Mouse (Mus musculus) MEL (cell line): ENCODE measurements around the gene Prr5. TPM values are rescaled to one million over a fixed set of nuclear protein-coding genes. Genes with fewer than 3 reads are reported as not detected.

Experiments used
- DNase-seq: peaks from one replicate; pipeline ENCODE4 v3.0.0; 2011; ENCODE audit warnings: low read depth, low spot score
- H3K27ac ChIP-seq: 2 replicates; pipeline ENCODE4 v1.5.1; 2012; ENCODE audit warnings: low read depth, mild to moderate bottlenecking, control low read depth, low read length, moderate library complexity; ENCODE audit not compliant: control insufficient read depth
- H3K27me3 ChIP-seq, 2 experiments: fragments of 150-350 bp in 1 of 2; sonication (generic) in 1 of 2; 2 replicates each; pipeline ENCODE4 v1.6.1; 2012; ENCODE audit warnings: low read length in 2 of 2, mild to moderate bottlenecking in 2 of 2, improper control_type of control experiment in 1 of 2, moderate library complexity in 1 of 2; ENCODE audit not compliant: insufficient read depth in 2 of 2, control insufficient read depth in 1 of 2
- H3K36me3 ChIP-seq, 2 experiments: 2 replicates each; pipeline ENCODE4 v1.6.1; 2012 to 2014; ENCODE audit warnings: low read length in 2 of 2, improper control_type of control experiment in 1 of 2, inconsistent platforms in 1 of 2, mild to moderate bottlenecking in 1 of 2; ENCODE audit not compliant: insufficient read depth in 2 of 2, control insufficient read depth in 1 of 2
- H3K4me1 ChIP-seq, 2 experiments: fragments of 150-350 bp in 1 of 2; sonication (generic) in 1 of 2; 2 replicates each; pipeline ENCODE4 v1.6.1; 2012; ENCODE audit warnings: low read length in 2 of 2, improper control_type of control experiment in 1 of 2, mild to moderate bottlenecking in 1 of 2; ENCODE audit not compliant: insufficient read depth in 2 of 2, control insufficient read depth in 1 of 2
- H3K4me3 ChIP-seq, 2 experiments: fragments of 150-350 bp in 1 of 2; sonication (generic) in 1 of 2; 2 replicates each; pipeline ENCODE4 v1.5.1; 2012; ENCODE audit warnings: low read depth in 2 of 2, low read length in 2 of 2, mild to moderate bottlenecking in 2 of 2, moderate library complexity in 2 of 2, control low read depth in 1 of 2, improper control_type of control experiment in 1 of 2; ENCODE audit not compliant: control insufficient read depth in 1 of 2, insufficient read depth in 1 of 2
- H3K79me2 ChIP-seq: 2 replicates; pipeline ENCODE4 v1.6.1; 2012; ENCODE audit warnings: mild to moderate bottlenecking, low read length, moderate library complexity; ENCODE audit not compliant: control insufficient read depth, poor library complexity, insufficient read depth
- H3K9ac ChIP-seq: 2 replicates; pipeline ENCODE4 v1.6.1; 2012; ENCODE audit warnings: low read depth, mild to moderate bottlenecking, control low read depth, low read length, moderate library complexity; ENCODE audit not compliant: control insufficient read depth, poor library complexity, severe bottlenecking
- H3K9me3 ChIP-seq: fragments of 150-350 bp; sonication (generic); replicated peaks from 2 replicates; pipeline ENCODE4 v1.6.1; 2012; ENCODE audit warnings: mild to moderate bottlenecking, low read length, improper control_type of control experiment, moderate library complexity; ENCODE audit not compliant: insufficient read depth
- BHLHE40 ChIP-seq: IDR thresholded peaks from 2 replicates; pipeline ENCODE4 v1.6.1; 2012; ENCODE audit warnings: low read depth, mild to moderate bottlenecking, inconsistent platforms, low read length, improper control_type of control experiment, borderline replicate concordance
- CHD2 ChIP-seq: IDR thresholded peaks from 2 replicates; pipeline ENCODE4 v1.6.1; 2011; ENCODE audit warnings: low read length, improper control_type of control experiment
- ELF1 ChIP-seq: IDR thresholded peaks from 2 replicates; pipeline ENCODE4 v1.6.1; 2014; ENCODE audit warnings: low read depth, mild to moderate bottlenecking, inconsistent platforms, low read length, improper control_type of control experiment, moderate library complexity
- EP300 ChIP-seq, 2 experiments: IDR thresholded peaks; 2 replicates each; pipeline ENCODE4 v1.6.1; 2011; ENCODE audit warnings: improper control_type of control experiment in 2 of 2, low read length in 2 of 2, low read depth in 1 of 2, mild to moderate bottlenecking in 1 of 2
- ETS1 ChIP-seq: IDR thresholded peaks from 2 replicates; pipeline ENCODE4 v1.6.1; 2012; ENCODE audit warnings: low read depth, mild to moderate bottlenecking, inconsistent platforms, low read length, improper control_type of control experiment, moderate library complexity
- GABPA ChIP-seq: IDR thresholded peaks from 2 replicates; pipeline ENCODE4 v1.6.1; 2012; ENCODE audit warnings: low read depth, mild to moderate bottlenecking, inconsistent platforms, low read length, improper control_type of control experiment, moderate library complexity
- GATA1 ChIP-seq: IDR thresholded peaks from 2 replicates; pipeline ENCODE4 v1.6.1; 2011; ENCODE audit warnings: low read depth, low read length, improper control_type of control experiment
- KAT2A ChIP-seq: conservative IDR thresholded peaks from 2 replicates; pipeline ENCODE4 v1.6.1; 2012; ENCODE audit warnings: low read depth, low read length, improper control_type of control experiment, inconsistent platforms
- MAFK ChIP-seq: IDR thresholded peaks from 2 replicates; pipeline ENCODE4 v1.6.1; 2011; ENCODE audit warnings: low read depth, mild to moderate bottlenecking, low read length, improper control_type of control experiment, borderline replicate concordance
- MAX ChIP-seq: IDR thresholded peaks from 2 replicates; pipeline ENCODE4 v1.6.1; 2011; ENCODE audit warnings: low read length, improper control_type of control experiment
- MYB ChIP-seq: IDR thresholded peaks from 2 replicates; pipeline ENCODE4 v1.6.1; 2011; ENCODE audit warnings: mild to moderate bottlenecking, low read depth, low read length, improper control_type of control experiment
- POLR2AphosphoS2 ChIP-seq: IDR thresholded peaks from 2 replicates; pipeline ENCODE4 v1.6.1; 2011; ENCODE audit warnings: low read length, improper control_type of control experiment
- RCOR1 ChIP-seq: IDR thresholded peaks from 2 replicates; pipeline ENCODE4 v1.6.1; 2012; ENCODE audit warnings: low read depth, mild to moderate bottlenecking, inconsistent platforms, low read length, improper control_type of control experiment
- SMC3 ChIP-seq: IDR thresholded peaks from 2 replicates; pipeline ENCODE4 v1.6.1; 2011; ENCODE audit warnings: low read depth, low read length, improper control_type of control experiment
- TBP ChIP-seq: IDR thresholded peaks from 2 replicates; pipeline ENCODE4 v1.8.0; 2011; ENCODE audit warnings: low read depth, low read length, improper control_type of control experiment
- TCF12 ChIP-seq: IDR thresholded peaks from 2 replicates; pipeline ENCODE4 v1.6.1; 2014; ENCODE audit warnings: low read depth, mild to moderate bottlenecking, inconsistent platforms, low read length, improper control_type of control experiment, moderate library complexity
- UBTF ChIP-seq: IDR thresholded peaks from 2 replicates; pipeline ENCODE4 v1.6.1; 2012; ENCODE audit warnings: low read depth, mild to moderate bottlenecking, inconsistent platforms, low read length, improper control_type of control experiment, moderate library complexity, borderline replicate concordance; ENCODE audit not compliant: insufficient read depth
- ZC3H11A ChIP-seq: IDR thresholded peaks from 2 replicates; pipeline ENCODE4 v1.6.1; 2012; ENCODE audit warnings: low read depth, mild to moderate bottlenecking, inconsistent platforms, low read length, improper control_type of control experiment
- ZMIZ1 ChIP-seq: IDR thresholded peaks from 2 replicates; pipeline ENCODE4 v1.6.1; 2012; ENCODE audit warnings: low read depth, mild to moderate bottlenecking, inconsistent platforms, low read length, improper control_type of control experiment, moderate library complexity
- ZNF384 ChIP-seq: IDR thresholded peaks from 2 replicates; pipeline ENCODE4 v1.6.1; 2012; ENCODE audit warnings: low read depth, mild to moderate bottlenecking, inconsistent platforms, low read length, improper control_type of control experiment
- polyA plus RNA-seq, 2 experiments: library from polyadenylated mRNA; stranded (reverse) in 1 of 2; unstranded in 1 of 2; fragments of >175 nt in 1 of 2; fragments of >200 nt in 1 of 2; gene quantifications; 2 replicates each; pipeline versions ENCODE4 v1.2.1 to v1.2.4; 2012; ENCODE audit warnings: low replicate concordance in 2 of 2, low read depth in 1 of 2; ENCODE audit not compliant: insufficient read length in 2 of 2, insufficient read depth in 1 of 2, missing spikeins in 1 of 2
- total RNA-seq: library from RNA; depleted of rRNA; stranded (reverse); fragments of 300-350 nt; gene quantifications from 2 replicates; pipeline ENCODE4 v1.2.3, GENCODE M21; 2012

Gene Prr5
- total and polyA plus RNA-seq, 3 experiments: not detected

GRCm38 (mm10) chr15:84657384-84658064, 11.9 kb upstream of the Prr5 start:
- Histone ChIP-seq H3K36me3 (no peaks in the 10 kb centered on the region), H3K27me3 (no peaks in the 10 kb centered on the region), H3K9ac (no peak overlapping the region), H3K4me1 (no peaks in the 10 kb centered on the region), H3K27ac (no peak overlapping the region), H3K9me3 (no peaks in the 10 kb centered on the region), H3K4me3 (no peak overlapping the region), H3K79me2 (no peaks in the 10 kb centered on the region)
- DNase-seq: no peak
- no peak for TF ChIP-seq KAT2A
- no peak for TF ChIP-seq ZMIZ1
- TF ChIP-seq GATA1: no peak
- no peak for TF ChIP-seq ELF1
- no peak for TF ChIP-seq MYB
- TF ChIP-seq TCF12: no peak
- no peak for TF ChIP-seq ZC3H11A
- no peak for TF ChIP-seq POLR2AphosphoS2
- no peak for TF ChIP-seq BHLHE40
- no peak for TF ChIP-seq ZNF384
- TF ChIP-seq CHD2: no peak

- no peak overlapping the region for H3K4me3 ChIP-seq
- DNase-seq: no peak
- no peaks in the 10 kb centered on the region for H3K27me3 ChIP-seq
- TF ChIP-seq RCOR1: no peak
- TF ChIP-seq GABPA: no peak
- no peak for TF ChIP-seq MAX
- TF ChIP-seq MAFK: no peak
- TF ChIP-seq EP300 (IDR thresholded peaks at IDR 0.05; ENCODE audit: low read depth in 1 of 2, low read length in 2 of 2): no peak
- no peak for TF ChIP-seq ZNF384
- no peak for TF ChIP-seq UBTF
- no peak for TF ChIP-seq ETS1
- TF ChIP-seq TBP: no peak
- TF ChIP-seq BHLHE40: no peak
- no peak for TF ChIP-seq SMC3
- H3K79me2 ChIP-seq: no peaks in the 10 kb centered on the region
- no peaks in the 10 kb centered on the region for H3K4me1 ChIP-seq
- H3K9me3 ChIP-seq: no peaks in the 10 kb centered on the region
- H3K9ac ChIP-seq: no peak overlapping the region
- H3K27ac ChIP-seq: no peak overlapping the region
- H3K36me3 ChIP-seq: no peaks in the 10 kb centered on the region
Observed at GRCm38 (mm10) chr15:84658655-84659054, 10.8 kb upstream of the Prr5 start.
